Mouse (Mus musculus) liver, adult 2 months (tissue): ENCODE measurements around the gene Cdk6. TPM values are rescaled to one million over a fixed set of nuclear protein-coding genes. Genes with fewer than 3 reads are reported as not detected.

Source experiments
- DNase-seq: peaks from one replicate; pipeline ENCODE4 v3.0.0-alpha.2; 2011; ENCODE audit warnings: low read depth, low spot score; ENCODE audit errors: extremely low read depth
- H3K27ac ChIP-seq: fragments of 200-500 bp; replicated peaks from 2 replicates; pipeline ENCODE4 v1.5.1; 2012; ENCODE audit warnings: low read depth, mild to moderate bottlenecking, control low read depth, inconsistent platforms, low read length; ENCODE audit not compliant: insufficient read depth
- H3K27me3 ChIP-seq: fragments of 200-500 bp; 2 replicates; pipeline ENCODE4 v1.6.1; 2012; ENCODE audit warnings: mild to moderate bottlenecking, moderate library complexity, low read length, inconsistent platforms; ENCODE audit not compliant: control insufficient read depth, insufficient read depth
- H3K36me3 ChIP-seq: fragments of 200-500 bp; 2 replicates; pipeline ENCODE4 v1.6.1; 2012; ENCODE audit warnings: low read length, inconsistent platforms; ENCODE audit not compliant: control insufficient read depth, insufficient read depth
- H3K4me1 ChIP-seq: fragments of 200-500 bp; 2 replicates; pipeline ENCODE4 v1.6.1; 2011; ENCODE audit warnings: low read length; ENCODE audit not compliant: control insufficient read depth, insufficient read depth
- H3K4me3 ChIP-seq: fragments of 200-500 bp; 2 replicates; pipeline ENCODE4 v1.5.1; 2011; ENCODE audit warnings: low read depth, mild to moderate bottlenecking, control low read depth, low read length, moderate library complexity; ENCODE audit not compliant: insufficient read depth
- H3K79me2 ChIP-seq: fragments of 200-500 bp; 2 replicates; pipeline ENCODE4 v1.6.1; 2012; ENCODE audit warnings: inconsistent platforms, mild to moderate bottlenecking, low read length, moderate library complexity; ENCODE audit not compliant: control insufficient read depth, insufficient read depth
- H3K9ac ChIP-seq: fragments of 200-500 bp; 2 replicates; pipeline ENCODE4 v1.6.1; 2012; ENCODE audit warnings: low read depth, mild to moderate bottlenecking, control low read depth, inconsistent platforms, low read length
- CTCF ChIP-seq: fragments of 200-500 bp; IDR thresholded peaks from 2 replicates; pipeline ENCODE4 v1.5.1; 2011; ENCODE audit warnings: low read depth, low read length, control low read depth
- POLR2A ChIP-seq: fragments of 200-500 bp; IDR thresholded peaks from 2 replicates; pipeline ENCODE4 v1.6.1; 2011; ENCODE audit warnings: low read length, control low read depth; ENCODE audit not compliant: insufficient read depth; ENCODE audit errors: extremely low read depth
- WGBS: fragments of 180-500 bp; shearing (Covaris S2); methylation state at CpG from one replicate; pipeline ENCODE4 v1.1.7; 2018; 5-methylcytosine and 5-hydroxymethylcytosine counted together
- polyA plus RNA-seq: library from polyadenylated mRNA; depleted of rRNA; stranded (reverse); fragments of >200 nt; gene quantifications from 2 replicates; pipeline ENCODE4 v1.2.3, GENCODE M21; 2012
- total RNA-seq: library from RNA; depleted of rRNA; stranded (reverse); fragments of >200 nt; gene quantifications from 2 replicates; pipeline ENCODE4 v1.2.3, GENCODE M21; 2014

The Cdk6 gene
- total and polyA plus RNA-seq, 2 experiments, result 6.1 to 9.9 TPM

GRCm38 (mm10) chr5:3363036-3363983, 22.0 kb downstream of the Cdk6 start:
- Histone ChIP-seq H3K4me3 (no peak overlapping the region), H3K27me3 (no peaks in the 10 kb centered on the region), H3K4me1 (peaks cover 18% of the 10 kb centered on the region), H3K9ac (no peak overlapping the region), H3K27ac (no peak overlapping the region), H3K36me3 (no peaks in the 10 kb centered on the region), H3K79me2 (peaks cover 5% of the 10 kb centered on the region; the same call in 1 of the 2 replicates)
- DNase-seq, result peak; percentile 51
- WGBS, result 35% methylated on average over 15 of the region's 15 CpGs
- no peak for TF ChIP-seq CTCF
- TF ChIP-seq POLR2A, result no peak

- no peak for DNase-seq
- no peak overlapping the region for H3K27ac ChIP-seq
- peaks cover 7% of the 10 kb centered on the region; the same call in 1 of the 2 replicates for H3K79me2 ChIP-seq
- H3K4me3 ChIP-seq, result no peak overlapping the region
- H3K27me3 ChIP-seq, result no peaks in the 10 kb centered on the region
- TF ChIP-seq CTCF, result no peak
- TF ChIP-seq POLR2A, result no peak
- no peaks in the 10 kb centered on the region for H3K36me3 ChIP-seq
- 93% methylated on average over 4 of the region's 4 CpGs for WGBS
- no peak overlapping the region for H3K9ac ChIP-seq
- H3K4me1 ChIP-seq, result peaks cover 16% of the 10 kb centered on the region
Measured at GRCm38 (mm10) chr5:3367045-3367444, 25.8 kb downstream of the Cdk6 start.

- Histone ChIP-seq H3K27ac (no peak overlapping the region), H3K79me2 (peaks cover 7% of the 10 kb centered on the region; the same call in 1 of the 2 replicates), H3K4me1 (peaks cover 8% of the 10 kb centered on the region), H3K4me3 (no peak overlapping the region), H3K9ac (no peak overlapping the region), H3K27me3 (no peaks in the 10 kb centered on the region), H3K36me3 (no peaks in the 10 kb centered on the region)
- 69% methylated on average over 6 of the region's 6 CpGs for WGBS
- no peak for TF ChIP-seq CTCF
- DNase-seq, result no peak
Measured at GRCm38 (mm10) chr5:3369317-3369716, 28.0 kb downstream of the Cdk6 start.

GRCm38 (mm10) chr5:3371212-3371611, 29.9 kb downstream of the Cdk6 start:
- Histone ChIP-seq H3K4me1 (peaks cover 6% of the 10 kb centered on the region), H3K9ac (no peak overlapping the region), H3K36me3 (no peaks in the 10 kb centered on the region), H3K27ac (no peak overlapping the region), H3K27me3 (no peaks in the 10 kb centered on the region), H3K79me2 (peaks cover 2% of the 10 kb centered on the region; the same call in 1 of the 2 replicates), H3K4me3 (no peak overlapping the region)
- no peak for TF ChIP-seq POLR2A
- 83% methylated on average over 2 of the region's 2 CpGs for WGBS
- no peak for DNase-seq

GRCm38 (mm10) chr5:3373170-3373569, 31.9 kb downstream of the Cdk6 start:
- Histone ChIP-seq H3K4me3 (no peak overlapping the region), H3K9ac (no peak overlapping the region), H3K79me2 (peaks cover 2% of the 10 kb centered on the region; the same call in 1 of the 2 replicates), H3K27me3 (no peaks in the 10 kb centered on the region), H3K27ac (no peak overlapping the region), H3K4me1 (peaks cover 5% of the 10 kb centered on the region), H3K36me3 (no peaks in the 10 kb centered on the region)
- TF ChIP-seq POLR2A, result no peak
- no peak for TF ChIP-seq CTCF
- DNase-seq, result no peak
- 68% methylated on average over 10 of the region's 10 CpGs for WGBS

GRCm38 (mm10) chr5:3374763-3375162, 33.5 kb downstream of the Cdk6 start:
- Histone ChIP-seq H3K4me1 (peaks cover 4% of the 10 kb centered on the region), H3K79me2 (peaks cover 2% of the 10 kb centered on the region; the same call in 1 of the 2 replicates), H3K9ac (no peak overlapping the region), H3K4me3 (no peak overlapping the region), H3K27me3 (no peaks in the 10 kb centered on the region), H3K27ac (no peak overlapping the region), H3K36me3 (no peaks in the 10 kb centered on the region)
- 95% methylated on average over 10 of the region's 10 CpGs for WGBS
- DNase-seq, result no peak
- TF ChIP-seq POLR2A (no peak), CTCF (no peak)
